Mouse (Mus musculus) intestine, embryonic 14.5 days (tissue): ENCODE data around the gene Slc22a23. TPM values are rescaled to one million over a fixed set of nuclear protein-coding genes. Genes with fewer than 3 reads are reported as not detected.

Experiments
- ATAC-seq: fragments of 200-750 bp; cut with Nextera tagmentation; replicated peaks from 2 replicates; pipeline ENCODE4 v1.8.0; 2017; ENCODE audit warnings: low read depth, moderate number of reproducible peaks, moderate TSS enrichment, moderate library complexity; ENCODE audit not compliant: low FRiP score, low TSS enrichment
- DNase-seq: peaks from one replicate; pipeline ENCODE4 v3.0.0-alpha.2; 2018; ENCODE audit warnings: low spot score
- H3K27ac ChIP-seq: fragments of 300-500 bp; sonication (generic); 2 replicates; pipeline ENCODE4 v1.5.1; 2014; ENCODE audit warnings: low read depth, mild to moderate bottlenecking, control low read depth
- H3K27me3 ChIP-seq: fragments of 300-500 bp; sonication (generic); replicated peaks from 2 replicates; pipeline ENCODE4 v1.6.1; 2014; ENCODE audit warnings: low read length, control low read depth; ENCODE audit not compliant: control insufficient read depth, insufficient read depth
- H3K36me3 ChIP-seq: fragments of 300-500 bp; sonication (generic); 2 replicates; pipeline ENCODE4 v1.6.1; 2014; ENCODE audit warnings: low read length, control low read depth; ENCODE audit not compliant: control insufficient read depth, insufficient read depth
- H3K4me1 ChIP-seq: fragments of 300-500 bp; sonication (generic); replicated peaks from 2 replicates; pipeline ENCODE4 v1.6.1; 2014; ENCODE audit warnings: low read length, control low read depth, mixed read lengths; ENCODE audit not compliant: control insufficient read depth, insufficient read depth
- H3K4me2 ChIP-seq: fragments of 300-500 bp; sonication (generic); 2 replicates; pipeline ENCODE4 v1.6.1; 2014; ENCODE audit warnings: low read length
- H3K4me3 ChIP-seq: fragments of 300-500 bp; sonication (generic); 2 replicates; pipeline ENCODE4 v1.5.1; 2014; ENCODE audit warnings: low read depth, low read length, control low read depth, mixed read lengths
- H3K9ac ChIP-seq: fragments of 300-500 bp; sonication (generic); 2 replicates; pipeline ENCODE4 v1.6.1; 2014; ENCODE audit warnings: mild to moderate bottlenecking, low read length
- H3K9me3 ChIP-seq: fragments of 300-500 bp; sonication (generic); 2 replicates; pipeline ENCODE4 v1.6.1; 2016; ENCODE audit warnings: low read length, control low read depth; ENCODE audit not compliant: control insufficient read depth
- WGBS: fragments of 180-500 bp; shearing (Covaris S2); extraction: QIAGEN DNeasy Blood & Tissue Kit; methylation state at CpG from one replicate; pipeline ENCODE4 v1.1.7; 2014; 5-methylcytosine and 5-hydroxymethylcytosine counted together
- polyA plus RNA-seq: library from polyadenylated mRNA; unstranded; fragments of >200 nt; fragmentation: Nextera tagmentation; extraction: Ambion mirVana; gene quantifications from 2 replicates; pipeline ENCODE4 v1.2.1, GENCODE M21; 2014

Slc22a23 gene
- polyA plus RNA-seq, 1 experiment from 2014 or later, result 4.0 TPM

- 70% methylated on average over 2 of the region's 2 CpGs for WGBS
- H3K9me3 ChIP-seq, result no peaks in the 10 kb centered on the region
- no peaks in the 10 kb centered on the region for H3K36me3 ChIP-seq
- H3K9ac ChIP-seq, result no peak overlapping the region
- no peak overlapping the region for H3K4me3 ChIP-seq
- H3K4me2 ChIP-seq, result no peak overlapping the region
- H3K27me3 ChIP-seq, result no peaks in the 10 kb centered on the region
- DNase-seq (no peak), ATAC-seq (no peak)
- no peaks in the 10 kb centered on the region for H3K4me1 ChIP-seq
- H3K27ac ChIP-seq, result no peak overlapping the region
Observed at GRCm38 (mm10) chr13:34288129-34288528, 56.9 kb downstream of the Slc22a23 start.

- Histone ChIP-seq H3K36me3 (no peaks in the 10 kb centered on the region), H3K4me2 (no peak overlapping the region), H3K27ac (no peak overlapping the region), H3K9ac (no peak overlapping the region), H3K9me3 (no peaks in the 10 kb centered on the region), H3K4me1 (no peaks in the 10 kb centered on the region), H3K4me3 (no peak overlapping the region), H3K27me3 (no peaks in the 10 kb centered on the region)
- DNase-seq (no peak), ATAC-seq (no peak)
- 34% methylated on average over 9 of the region's 9 CpGs for WGBS
Observed at GRCm38 (mm10) chr13:34287601-34288083, 57.3 kb downstream of the Slc22a23 start.

GRCm38 (mm10) chr13:34281360-34281759 lies 63.6 kb downstream of the Slc22a23 start:
- Histone ChIP-seq H3K27me3 (no peaks in the 10 kb centered on the region), H3K9me3 (no peaks in the 10 kb centered on the region), H3K9ac (no peak overlapping the region), H3K36me3 (no peaks in the 10 kb centered on the region), H3K4me3 (no peak overlapping the region), H3K27ac (no peak overlapping the region), H3K4me1 (no peaks in the 10 kb centered on the region), H3K4me2 (no peak overlapping the region)
- ATAC-seq (no peak), DNase-seq (no peak)
- 90% methylated on average over 6 of the region's 6 CpGs for WGBS

GRCm38 (mm10) chr13:34278759-34279270 lies 66.2 kb downstream of the Slc22a23 start:
- H3K9ac ChIP-seq, result no peak overlapping the region
- WGBS, result 76% methylated on average over 5 of the region's 5 CpGs
- H3K4me3 ChIP-seq, result no peak overlapping the region
- no peaks in the 10 kb centered on the region for H3K27me3 ChIP-seq
- no peaks in the 10 kb centered on the region for H3K4me1 ChIP-seq
- H3K27ac ChIP-seq, result no peak overlapping the region
- H3K36me3 ChIP-seq, result no peaks in the 10 kb centered on the region
- DNase-seq, result no peak
- ATAC-seq, result no peak
- H3K9me3 ChIP-seq, result no peaks in the 10 kb centered on the region
- no peak overlapping the region for H3K4me2 ChIP-seq

- no peaks in the 10 kb centered on the region for H3K4me1 ChIP-seq
- DNase-seq (no peak), ATAC-seq (no peak)
- H3K36me3 ChIP-seq, result no peaks in the 10 kb centered on the region
- WGBS, result 62% methylated on average over 6 of the region's 6 CpGs
- no peak overlapping the region for H3K4me3 ChIP-seq
- H3K9ac ChIP-seq, result no peak overlapping the region
- H3K27ac ChIP-seq, result no peak overlapping the region
- H3K9me3 ChIP-seq, result no peaks in the 10 kb centered on the region
- no peaks in the 10 kb centered on the region for H3K27me3 ChIP-seq
- no peak overlapping the region for H3K4me2 ChIP-seq
Observed at GRCm38 (mm10) chr13:34278288-34278701, 66.7 kb downstream of the Slc22a23 start.

- no peak overlapping the region for H3K9ac ChIP-seq
- H3K4me2 ChIP-seq, result no peak overlapping the region
- no peak overlapping the region for H3K27ac ChIP-seq
- ATAC-seq (no peak), DNase-seq (no peak)
- WGBS, result 92% methylated on average over 2 of the region's 2 CpGs
- no peaks in the 10 kb centered on the region for H3K4me1 ChIP-seq
- H3K27me3 ChIP-seq, result no peaks in the 10 kb centered on the region
- no peaks in the 10 kb centered on the region for H3K36me3 ChIP-seq
- no peak overlapping the region for H3K4me3 ChIP-seq
- no peaks in the 10 kb centered on the region for H3K9me3 ChIP-seq
Observed at GRCm38 (mm10) chr13:34277611-34278010, 67.4 kb downstream of the Slc22a23 start.

- whole genome bisulfite sequencing, result 70% methylated on average over 3 of the region's 3 CpGs
Observed at GRCm38 (mm10) chr13:34277001-34277400, 68.0 kb downstream of the Slc22a23 start.

GRCm38 (mm10) chr13:34274890-34275289 lies 70.1 kb downstream of the Slc22a23 start:
- no peaks in the 10 kb centered on the region for H3K9me3 ChIP-seq
- H3K4me2 ChIP-seq, result no peak overlapping the region
- 0 out of 2 replicates have a peak, but pooled peaks cover 7% of the 10 kb centered on the region for H3K4me1 ChIP-seq
- H3K4me3 ChIP-seq, result no peak overlapping the region
- H3K36me3 ChIP-seq, result no peaks in the 10 kb centered on the region
- DNase-seq (no peak), ATAC-seq (no peak)
- no peak overlapping the region for H3K27ac ChIP-seq
- 86% methylated on average over 1 of the region's 1 CpGs for WGBS
- H3K9ac ChIP-seq, result no peak overlapping the region
- H3K27me3 ChIP-seq, result no peaks in the 10 kb centered on the region

More at GRCm38 (mm10) chr13:34277001-34277400, 68.0 kb downstream of the Slc22a23 start:
- DNase-seq (no peak), ATAC-seq (no peak)
- Histone ChIP-seq H3K9me3 (no peaks in the 10 kb centered on the region), H3K36me3 (no peaks in the 10 kb centered on the region), H3K9ac (no peak overlapping the region), H3K4me3 (no peak overlapping the region), H3K4me2 (no peak overlapping the region), H3K4me1 (0 out of 2 replicates have a peak, but pooled peaks cover 3% of the 10 kb centered on the region), H3K27ac (no peak overlapping the region), H3K27me3 (no peaks in the 10 kb centered on the region)

- DNase-seq, result no peak
- ATAC-seq, result no peak
Observed at GRCm38 (mm10) chr13:34274417-34274816, 70.6 kb downstream of the Slc22a23 start.

More at GRCm38 (mm10) chr13:34274417-34274816, 70.6 kb downstream of the Slc22a23 start:
- H3K9me3 ChIP-seq, result no peaks in the 10 kb centered on the region
- H3K27me3 ChIP-seq, result no peaks in the 10 kb centered on the region
- no peak overlapping the region for H3K9ac ChIP-seq
- 0 out of 2 replicates have a peak, but pooled peaks cover 7% of the 10 kb centered on the region for H3K4me1 ChIP-seq
- no peaks in the 10 kb centered on the region for H3K36me3 ChIP-seq
- H3K4me3 ChIP-seq, result no peak overlapping the region
- H3K27ac ChIP-seq, result no peak overlapping the region
- H3K4me2 ChIP-seq, result no peak overlapping the region
- 95% methylated on average over 2 of the region's 2 CpGs for WGBS
